Mouse (Mus musculus) hindbrain, embryonic 14.5 days (tissue): Measurements from ENCODE around the gene E130218I03Rik. TPM values are rescaled to one million over a fixed set of nuclear protein-coding genes. Genes with fewer than 3 reads are reported as not detected.

Experiments used
- ATAC-seq: fragments of 200-750 bp; cut with Nextera tagmentation; 2 replicates; pipeline ENCODE4 v1.8.0; 2017; ENCODE audit warnings: moderate number of reproducible peaks, mild to moderate bottlenecking, moderate TSS enrichment, moderate library complexity; ENCODE audit not compliant: low FRiP score
- DNase-seq: peaks from one replicate; pipeline ENCODE4 v3.0.0-alpha.2; 2015; ENCODE audit warnings: low spot score
- H3K27ac ChIP-seq: fragments of 300-500 bp; sonication (generic); 2 replicates; pipeline ENCODE4 v1.5.1; 2014; ENCODE audit warnings: mild to moderate bottlenecking, moderate library complexity
- H3K27me3 ChIP-seq: fragments of 300-500 bp; sonication (generic); 2 replicates; pipeline ENCODE4 v1.6.1; 2014; ENCODE audit warnings: mild to moderate bottlenecking, low read length, mixed read lengths; ENCODE audit not compliant: control insufficient read depth, insufficient read depth
- H3K36me3 ChIP-seq: fragments of 300-500 bp; sonication (generic); replicated peaks from 2 replicates; pipeline ENCODE4 v1.6.1; 2014; ENCODE audit not compliant: control insufficient read depth, insufficient read depth
- H3K4me1 ChIP-seq: fragments of 300-500 bp; sonication (generic); replicated peaks from 2 replicates; pipeline ENCODE4 v1.6.1; 2014; ENCODE audit warnings: antibody characterized with exemption, low read length, mixed read lengths; ENCODE audit not compliant: control insufficient read depth, insufficient read depth
- H3K4me2 ChIP-seq: fragments of 300-500 bp; sonication (generic); replicated peaks from 2 replicates; pipeline ENCODE4 v1.6.1; 2014; ENCODE audit warnings: mild to moderate bottlenecking, moderate library complexity
- H3K4me3 ChIP-seq: fragments of 300-500 bp; sonication (generic); replicated peaks from 2 replicates; pipeline ENCODE4 v1.5.1; 2014; ENCODE audit warnings: mild to moderate bottlenecking, low read length
- H3K9ac ChIP-seq: fragments of 300-500 bp; sonication (generic); 2 replicates; pipeline ENCODE4 v1.6.1; 2014
- H3K9me3 ChIP-seq: fragments of 300-500 bp; sonication (generic); 2 replicates; pipeline ENCODE4 v1.6.1; 2016; ENCODE audit warnings: low read length; ENCODE audit not compliant: control insufficient read depth
- WGBS: fragments of 180-500 bp; shearing (Covaris S2); extraction: QIAGEN DNeasy Blood & Tissue Kit; methylation state at CpG from one replicate; pipeline ENCODE4 v1.1.7; 2014; 5-methylcytosine and 5-hydroxymethylcytosine counted together
- polyA plus RNA-seq: library from polyadenylated mRNA; unstranded; fragments of >200 nt; fragmentation: Nextera tagmentation; extraction: Ambion mirVana; gene quantifications from 2 replicates; pipeline ENCODE4 v1.2.1, GENCODE M21; 2014

E130218I03Rik gene
- polyA plus RNA-seq, 1 experiment from 2014 or later: 0.32 TPM

- no peak overlapping the region for H3K27ac ChIP-seq
- no peaks in the 10 kb centered on the region for H3K36me3 ChIP-seq
- no peaks in the 10 kb centered on the region for H3K27me3 ChIP-seq
- no peak overlapping the region for H3K4me3 ChIP-seq
- ATAC-seq: no peak
- peaks cover 2% of the 10 kb centered on the region for H3K4me1 ChIP-seq
- 0 out of 2 replicates have a peak, but pooled peaks cover 3% of the 10 kb centered on the region for H3K9me3 ChIP-seq
- no peak for DNase-seq
- H3K4me2 ChIP-seq: no peak overlapping the region
- WGBS: 72% methylated on average over 9 of the region's 9 CpGs
- H3K9ac ChIP-seq: no peak overlapping the region
Measured at GRCm38 (mm10) chr4:134293692-134294163, 50.3 kb downstream of the E130218I03Rik start.

Other genes starting within 250 kb of the E130218I03Rik start
- 49.3 and 49.6 TPM in 2 replicates for gene Dhdds, start 242.7 kb upstream of the E130218I03Rik start, polyA plus RNA-seq
- 0.13 and 0.27 TPM in 2 replicates for gene Lin28a, start 224.8 kb upstream of the E130218I03Rik start, polyA plus RNA-seq
- not detected in 2 replicates for gene Zfp683, start 189.8 kb upstream of the E130218I03Rik start, polyA plus RNA-seq
- 3.0 and 4.7 TPM in 2 replicates for gene Crybg2, start 182.8 kb upstream of the E130218I03Rik start, polyA plus RNA-seq
- gene Cd52, start 148.6 kb upstream of the E130218I03Rik start, polyA plus RNA-seq: 1.7 and 2.4 TPM in 2 replicates
- gene Ubxn11, start 141.1 kb upstream of the E130218I03Rik start, polyA plus RNA-seq: 17.5 and 22.2 TPM in 2 replicates
- 429 and 442 TPM in 2 replicates for gene Sh3bgrl3, start 114.9 kb upstream of the E130218I03Rik start, polyA plus RNA-seq
- 19.2 and 20.3 TPM in 2 replicates for gene Cep85, start 56.5 kb upstream of the E130218I03Rik start, polyA plus RNA-seq
- gene Gm7534, start 40.7 kb upstream of the E130218I03Rik start, polyA plus RNA-seq: not detected in 2 replicates
- 0.13 TPM in 1 of 2 replicates, not detected in the other for gene Catsper4, start 16.3 kb upstream of the E130218I03Rik start, polyA plus RNA-seq
- 0.13 and 0.31 TPM in 2 replicates for gene Cnksr1, start 5.3 kb upstream of the E130218I03Rik start, polyA plus RNA-seq
- 12.5 and 14.4 TPM in 2 replicates for gene Zfp593, start 1.9 kb downstream of the E130218I03Rik start, polyA plus RNA-seq
- 0.35 and 0.87 TPM in 2 replicates for gene Gm30191, start 3.3 kb downstream of the E130218I03Rik start, polyA plus RNA-seq
- 16.4 and 16.9 TPM in 2 replicates for gene Grrp1, start 10.4 kb downstream of the E130218I03Rik start, polyA plus RNA-seq
- 38.5 and 45.1 TPM in 2 replicates for gene Pdik1l, start 44.2 kb downstream of the E130218I03Rik start, polyA plus RNA-seq
- gene Trim63, start 71.5 kb downstream of the E130218I03Rik start, polyA plus RNA-seq: 0.23 TPM in 1 of 2 replicates, not detected in the other
- gene Slc30a2, start 99.5 kb downstream of the E130218I03Rik start, polyA plus RNA-seq: 0.13 and 0.14 TPM in 2 replicates
- gene Extl1, start 140.2 kb downstream of the E130218I03Rik start, polyA plus RNA-seq: 0.30 and 0.58 TPM in 2 replicates
- 6.8 and 6.9 TPM in 2 replicates for gene Pafah2, start 152.7 kb downstream of the E130218I03Rik start, polyA plus RNA-seq
- 5,273 and 5,278 TPM in 2 replicates for gene Stmn1, start 224.7 kb downstream of the E130218I03Rik start, polyA plus RNA-seq